Mouse (Mus musculus) megakaryocyte, embryonic 14.5 days (primary cell): Measurements from ENCODE around the gene B430305J03Rik.

Source experiments
- FLI1 ChIP-seq: IDR thresholded peaks from 2 replicates; pipeline ENCODE4 v1.6.1; 2012; ENCODE audit warnings: low read length, inconsistent platforms, mixed read lengths
- GATA1 ChIP-seq: IDR thresholded peaks from 3 replicates; pipeline ENCODE4 v1.6.1; 2012; ENCODE audit warnings: mixed read lengths, low read length, inconsistent platforms, borderline replicate concordance

- no peak for TF ChIP-seq GATA1
- no peak for TF ChIP-seq FLI1
Measured at GRCm38 (mm10) chr3:61364978-61365778, 573 bp downstream of the B430305J03Rik start.
